Mouse (Mus musculus) right cerebral cortex, postnatal 14 days (tissue): ENCODE measurements at regions not wholly inside any gene's neighbourhood (a gene's known extent, or its start where the extent isn't known, plus 50 kb on each side); places are given as distances from the start of the nearest gene placed in this dataset.

Experiments
- DNase-seq: peaks from one replicate; pipeline ENCODE4 v3.0.0; 2022

- peak; percentile 3 for DNase-seq
Observed at GRCm38 (mm10) chr1:103181000-103181399, 1587.3 kb upstream of the Cdh20 start.
